In the genomic region with DNA sequence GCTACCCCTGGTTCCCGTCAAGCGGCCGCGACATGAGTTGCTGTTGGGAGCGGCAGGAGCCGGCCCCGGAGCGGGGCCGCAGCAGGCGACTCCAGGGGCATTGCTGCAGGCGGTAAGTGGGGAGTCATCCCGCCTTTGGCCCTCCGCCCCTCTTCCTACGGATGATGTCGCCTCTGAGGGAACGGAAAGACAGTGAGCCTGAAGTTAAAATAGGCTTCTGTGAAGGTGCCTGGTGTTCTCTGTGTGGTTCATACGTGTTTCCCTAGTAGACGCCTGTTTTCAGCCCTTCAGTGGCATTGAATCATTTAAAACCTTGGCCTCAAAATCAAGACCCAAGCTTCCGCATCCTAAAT, we compare ENCODE assay signal across 8 mouse cellular contexts. TPM values are rescaled to one million over a fixed set of nuclear protein-coding genes. Genes with fewer than 3 reads are reported as not detected.
DNase-seq lines count a peak whose midpoint lies in the region; ATAC-seq and TF ChIP-seq lines count a peak whose summit lies in the region.

No protein-coding gene starts in this region.

- 0% methylated on average over 19 of the region's 19 CpGs for WGBS in kidney, adult 2 months
- WGBS in hindbrain, embryonic 10.5 days: under 1% methylated on average over 19 of the region's 19 CpGs
- whole genome bisulfite sequencing in midbrain, embryonic 11.5 days: under 1% methylated on average over 19 of the region's 19 CpGs

- POLR2A ChIA-PET in Patski (lab: Charles Lee): no interaction called here

- peak overlapping the region; percentile 87 for H3K4me2 ChIP-seq in midbrain, embryonic 11.5 days

- in situ Hi-C loops in Patski (cut with MboI; ENCODE audit: low pct_unique_long_range_greater_than_20kb): no loop called here

- peak overlapping the region; percentile 94 for H3K4me3 ChIP-seq in kidney, adult 2 months (ENCODE audit: insufficient read depth, low read depth, low read length)
- H3K4me3 ChIP-seq in hindbrain, embryonic 10.5 days: peak overlapping the region; percentile 91
- H3K4me3 ChIP-seq in midbrain, embryonic 11.5 days (ENCODE audit: low read depth, low read length): peak overlapping the region; percentile 96

- peak overlapping the region; percentile 91 for H3K9ac ChIP-seq in midbrain, embryonic 11.5 days (ENCODE audit: low read length)

- no peaks in the 10 kb centered on the region for H3K36me3 ChIP-seq in kidney, adult 2 months (ENCODE audit: control insufficient read depth, insufficient read depth, low read length)
- H3K36me3 ChIP-seq in hindbrain, embryonic 10.5 days: peaks cover 53% of the 10 kb centered on the region
- H3K36me3 ChIP-seq in midbrain, embryonic 11.5 days (ENCODE audit: control insufficient read depth, insufficient read depth, low read length): peaks cover 11% of the 10 kb centered on the region

- CTCF ChIA-PET in Patski (lab: Charles Lee): interaction anchor here (0.9 to 1.5 kb wide), 4 partner anchors 9 to 214 kb away, joined by 3 to 5 read pairs (median 4); no protein-coding TSS in a partner anchor

- H3K9me3 ChIP-seq in hindbrain, embryonic 10.5 days: no peaks in the 10 kb centered on the region
- no peaks in the 10 kb centered on the region for H3K9me3 ChIP-seq in midbrain, embryonic 11.5 days (ENCODE audit: control insufficient read depth, low read length)

- peak overlapping the region; percentile 53 for H3K27ac ChIP-seq in kidney, adult 2 months (ENCODE audit: insufficient read depth, low read depth, low read length)
- H3K27ac ChIP-seq in hindbrain, embryonic 10.5 days: peak overlapping the region; percentile 94
- no peak overlapping the region for H3K27ac ChIP-seq in midbrain, embryonic 11.5 days (ENCODE audit: low read depth, low read length)

- H3K27me3 ChIP-seq in kidney, adult 2 months (replicated peaks; ENCODE audit: control insufficient read depth, insufficient read depth, low read length): no peaks in the 10 kb centered on the region
- no peaks in the 10 kb centered on the region for H3K27me3 ChIP-seq in Patski
- H3K27me3 ChIP-seq in hindbrain, embryonic 10.5 days (ENCODE audit: insufficient read depth, poor library complexity, severe bottlenecking): no peaks in the 10 kb centered on the region
- H3K27me3 ChIP-seq in midbrain, embryonic 11.5 days (ENCODE audit: control insufficient read depth, insufficient read depth, low read length): no peaks in the 10 kb centered on the region

- no peak for TF ChIP-seq CTCF in kidney, adult 2 months (conservative IDR thresholded peaks at IDR 0.05; ENCODE audit: insufficient read depth, insufficient read length, low read depth, low read length)
- no peak for TF ChIP-seq CTCF in Patski (IDR thresholded peaks at IDR 0.05)

- peaks cover 7% of the 10 kb centered on the region; the same call in 1 of the 2 replicates for H3K4me1 ChIP-seq in kidney, adult 2 months (ENCODE audit: control insufficient read depth, insufficient read depth, low read length)
- H3K4me1 ChIP-seq in hindbrain, embryonic 10.5 days (replicated peaks): peaks cover 24% of the 10 kb centered on the region
- H3K4me1 ChIP-seq in midbrain, embryonic 11.5 days (ENCODE audit: control insufficient read depth, insufficient read depth, low read length): peaks cover 18% of the 10 kb centered on the region

- ATAC-seq in Patski: peak; percentile 36
- no peak for ATAC-seq in midbrain, embryonic 11.5 days (ENCODE audit: low FRiP score)

- no peak for TF ChIP-seq POLR2A in kidney, adult 2 months (IDR thresholded peaks at IDR 0.05; ENCODE audit: low read depth, low read length)

- DNase-seq in kidney, adult 2 months: no peak
- no peak for DNase-seq in kidney, postnatal 14 days
- no peak for DNase-seq in Patski (ENCODE audit: low read depth, low spot score)
- no peak for DNase-seq in hindbrain, embryonic 10.5 days (ENCODE audit: low spot score)
- DNase-seq in midbrain, embryonic 11.5 days (ENCODE audit: low spot score, missing footprints): no peak
- DNase-seq in right cerebral cortex, postnatal 10 days (ENCODE audit: low spot score in 2 of 2): no peak
- no peak for DNase-seq in cerebellum, postnatal 10 days
- DNase-seq in cerebellum, adult 8-10 months: no peak

RNA-seq across cellular contexts. Expression of gene Snrnp40, which starts 0.3 kb away (rescaled TPM):
- polyA plus RNA-seq in kidney, adult 2 months (2012; rRNA removed): 22.1 and 23.2 TPM in 2 replicates
- polyA plus RNA-seq in Patski (2021): 26.6 TPM
- polyA plus RNA-seq in hindbrain, embryonic 10.5 days (2016; fragmentation: Nextera tagmentation; extraction: Ambion mirVana): 204 and 221 TPM in 2 replicates
- 220 and 223 TPM in 2 replicates for polyA plus RNA-seq in midbrain, embryonic 11.5 days (2014; fragmentation: Nextera tagmentation; extraction: Ambion mirVana)

RNA-seq across cellular contexts. Expression of gene Zcchc17, which starts 0.5 kb away (rescaled TPM):
- 21.1 and 22.7 TPM in 2 replicates for polyA plus RNA-seq in kidney, adult 2 months (2012; rRNA removed)
- polyA plus RNA-seq in Patski (2021): 16.8 TPM
- 70.6 and 70.8 TPM in 2 replicates for polyA plus RNA-seq in hindbrain, embryonic 10.5 days (2016; fragmentation: Nextera tagmentation; extraction: Ambion mirVana)
- 81.2 and 84.7 TPM in 2 replicates for polyA plus RNA-seq in midbrain, embryonic 11.5 days (2014; fragmentation: Nextera tagmentation; extraction: Ambion mirVana)

RNA-seq across cellular contexts. Expression of gene Gm10570, which starts 51.7 kb away (rescaled TPM):
- polyA plus RNA-seq in kidney, adult 2 months (2012; rRNA removed): 0.25 and 0.62 TPM in 2 replicates
- not detected for polyA plus RNA-seq in Patski (2021)
- polyA plus RNA-seq in hindbrain, embryonic 10.5 days (2016; fragmentation: Nextera tagmentation; extraction: Ambion mirVana): not detected in 2 replicates
- not detected in 2 replicates for polyA plus RNA-seq in midbrain, embryonic 11.5 days (2014; fragmentation: Nextera tagmentation; extraction: Ambion mirVana)

RNA-seq across cellular contexts. Expression of gene Fabp3, which starts 51.8 kb away (rescaled TPM):
- polyA plus RNA-seq in kidney, adult 2 months (2012; rRNA removed): 235 and 321 TPM in 2 replicates
- polyA plus RNA-seq in Patski (2021): 0.23 TPM
- polyA plus RNA-seq in hindbrain, embryonic 10.5 days (2016; fragmentation: Nextera tagmentation; extraction: Ambion mirVana): 12.3 and 33.1 TPM in 2 replicates
- polyA plus RNA-seq in midbrain, embryonic 11.5 days (2014; fragmentation: Nextera tagmentation; extraction: Ambion mirVana): 16.7 and 18.6 TPM in 2 replicates
